Mouse (Mus musculus) midbrain, postnatal 0 days (tissue): ENCODE results near the gene Hc. TPM values are rescaled to one million over a fixed set of nuclear protein-coding genes. Genes with fewer than 3 reads are reported as not detected.

Experiments used
- ATAC-seq: fragments of 200-750 bp; cut with Nextera tagmentation; 2 replicates; pipeline ENCODE4 v1.8.0; 2017; ENCODE audit warnings: moderate number of reproducible peaks, mild to moderate bottlenecking, moderate TSS enrichment, moderate library complexity; ENCODE audit not compliant: low FRiP score
- DNase-seq: peaks from one replicate; pipeline ENCODE4 v3.0.0-alpha.2; 2015; ENCODE audit warnings: low spot score
- H3K27ac ChIP-seq: fragments of 300-500 bp; sonication (generic); 2 replicates; pipeline ENCODE4 v1.5.1; 2014; ENCODE audit warnings: low read depth, mild to moderate bottlenecking, low read length, mixed read lengths
- H3K27me3 ChIP-seq: fragments of 300-500 bp; sonication (generic); 2 replicates; pipeline ENCODE4 v1.6.1; 2014; ENCODE audit warnings: low read length, control low read depth, mixed read lengths; ENCODE audit not compliant: insufficient read depth
- H3K36me3 ChIP-seq: fragments of 300-500 bp; sonication (generic); 2 replicates; pipeline ENCODE4 v1.6.1; 2014; ENCODE audit warnings: low read length, control low read depth, mixed read lengths; ENCODE audit not compliant: insufficient read depth
- H3K4me1 ChIP-seq: fragments of 300-500 bp; sonication (generic); 2 replicates; pipeline ENCODE4 v1.6.1; 2014; ENCODE audit warnings: mild to moderate bottlenecking, control low read depth, antibody characterized with exemption, low read length, mixed read lengths; ENCODE audit not compliant: insufficient read depth
- H3K4me2 ChIP-seq: fragments of 300-500 bp; sonication (generic); 2 replicates; pipeline ENCODE4 v1.6.1; 2014; ENCODE audit warnings: low read depth, mild to moderate bottlenecking, low read length, mixed read lengths; ENCODE audit not compliant: poor library complexity, severe bottlenecking
- H3K4me3 ChIP-seq: fragments of 300-500 bp; sonication (generic); 2 replicates; pipeline ENCODE4 v1.5.1; 2014; ENCODE audit warnings: low read depth, mild to moderate bottlenecking, low read length, moderate library complexity
- H3K9ac ChIP-seq: fragments of 300-500 bp; sonication (generic); replicated peaks from 2 replicates; pipeline ENCODE4 v1.6.1; 2014; ENCODE audit warnings: mild to moderate bottlenecking, low read length, moderate library complexity, mixed read lengths; ENCODE audit not compliant: poor library complexity, severe bottlenecking
- H3K9me3 ChIP-seq: fragments of 300-500 bp; sonication (generic); 2 replicates; pipeline ENCODE4 v1.6.1; 2016; ENCODE audit warnings: low read length, control low read depth
- CTCF ChIP-seq: IDR thresholded peaks from 2 replicates; pipeline ENCODE4 v1.5.1; 2016; ENCODE audit warnings: antibody characterized with exemption, mild to moderate bottlenecking
- WGBS: fragments of 180-500 bp; shearing (Covaris S2); extraction: QIAGEN DNeasy Blood & Tissue Kit; methylation state at CpG from one replicate; pipeline ENCODE4 v1.1.7; 2014; 5-methylcytosine and 5-hydroxymethylcytosine counted together
- polyA plus RNA-seq: library from polyadenylated mRNA; unstranded; fragments of >200 nt; fragmentation: Nextera tagmentation; extraction: Ambion mirVana; gene quantifications from 2 replicates; pipeline ENCODE4 v1.2.1, GENCODE M21; 2015
- total RNA-seq: library from RNA; depleted of rRNA; stranded (reverse); fragments of >200 nt; gene quantifications from 2 replicates; pipeline ENCODE4 v1.2.3, GENCODE M21; 2014

The Hc gene
- total and polyA plus RNA-seq, 2 experiments from 2014 or later, result 0.31 TPM; not detected in 1

- TF ChIP-seq CTCF, result peak; percentile 78
Observed at GRCm38 (mm10) chr2:35107984-35108635, 46.9 kb upstream of the Hc start.

GRCm38 (mm10) chr2:35104843-35105242, 43.6 kb upstream of the Hc start:
- H3K27me3 ChIP-seq, result no peaks in the 10 kb centered on the region
- no peaks in the 10 kb centered on the region for H3K9me3 ChIP-seq
- no peak overlapping the region for H3K4me2 ChIP-seq
- WGBS, result 66% methylated on average over 3 of the region's 3 CpGs
- H3K9ac ChIP-seq, result no peak overlapping the region
- H3K4me1 ChIP-seq, result no peaks in the 10 kb centered on the region
- ATAC-seq, result no peak
- H3K36me3 ChIP-seq, result no peaks in the 10 kb centered on the region
- DNase-seq, result no peak
- no peak overlapping the region for H3K27ac ChIP-seq
- TF ChIP-seq CTCF, result no peak
- H3K4me3 ChIP-seq, result no peak overlapping the region

More at GRCm38 (mm10) chr2:35107984-35108635, 46.9 kb upstream of the Hc start:
- peak; percentile 63 for DNase-seq
- Histone ChIP-seq H3K9ac (no peak overlapping the region), H3K9me3 (no peaks in the 10 kb centered on the region), H3K4me2 (no peak overlapping the region), H3K4me3 (no peak overlapping the region), H3K27ac (no peak overlapping the region), H3K4me1 (peaks cover 5% of the 10 kb centered on the region; the same call in 1 of the 2 replicates), H3K36me3 (no peaks in the 10 kb centered on the region), H3K27me3 (no peaks in the 10 kb centered on the region)
- ATAC-seq, result no peak
- WGBS, result 49% methylated on average over 5 of the region's 5 CpGs

GRCm38 (mm10) chr2:35103558-35103957, 42.3 kb upstream of the Hc start:
- Histone ChIP-seq H3K9ac (no peak overlapping the region), H3K4me3 (no peak overlapping the region), H3K36me3 (no peaks in the 10 kb centered on the region), H3K27ac (no peak overlapping the region), H3K9me3 (no peaks in the 10 kb centered on the region), H3K27me3 (no peaks in the 10 kb centered on the region), H3K4me2 (no peak overlapping the region), H3K4me1 (no peaks in the 10 kb centered on the region)
- 79% methylated on average over 5 of the region's 5 CpGs for WGBS
- no peak for TF ChIP-seq CTCF
- ATAC-seq (no peak), DNase-seq (no peak)

- ATAC-seq, result no peak
- Histone ChIP-seq H3K9ac (no peak overlapping the region), H3K27ac (no peak overlapping the region), H3K27me3 (no peaks in the 10 kb centered on the region), H3K4me3 (no peak overlapping the region), H3K36me3 (no peaks in the 10 kb centered on the region), H3K4me1 (no peaks in the 10 kb centered on the region), H3K4me2 (no peak overlapping the region), H3K9me3 (no peaks in the 10 kb centered on the region)
- no peak for TF ChIP-seq CTCF
- DNase-seq, result no peak
Observed at GRCm38 (mm10) chr2:35102777-35103176, 41.5 kb upstream of the Hc start.

GRCm38 (mm10) chr2:35101443-35101842, 40.2 kb upstream of the Hc start, which contains the start of gene AI182371:
Gene AI182371 (minus strand): TSS chr2:35101543.
- Histone ChIP-seq H3K27me3 (no peaks in the 10 kb centered on the region), H3K9me3 (no peaks in the 10 kb centered on the region), H3K9ac (no peak within 1 kb of the TSS), H3K4me1 (no peaks in the 10 kb centered on the region), H3K4me3 (no peak within 1 kb of the TSS), H3K4me2 (no peak within 1 kb of the TSS), H3K36me3 (no peaks in the 10 kb centered on the region), H3K27ac (no peak within 1 kb of the TSS)
- DNase-seq (no peak), ATAC-seq (no peak)
- 94% methylated on average over 3 of the region's 3 CpGs for whole genome bisulfite sequencing
- TF ChIP-seq CTCF, result no peak

- Histone ChIP-seq H3K4me2 (no peak overlapping the region), H3K9me3 (no peaks in the 10 kb centered on the region), H3K36me3 (no peaks in the 10 kb centered on the region), H3K4me3 (no peak overlapping the region), H3K27me3 (no peaks in the 10 kb centered on the region), H3K9ac (no peak overlapping the region), H3K4me1 (no peaks in the 10 kb centered on the region), H3K27ac (no peak overlapping the region)
- ATAC-seq (no peak), DNase-seq (no peak)
- 85% methylated on average over 6 of the region's 6 CpGs for WGBS
- TF ChIP-seq CTCF, result no peak
Observed at GRCm38 (mm10) chr2:35100529-35100928, 39.3 kb upstream of the Hc start.
